Mouse (Mus musculus): ENCODE measurements at regions not wholly inside any gene's neighbourhood (a gene's known extent, or its start where the extent isn't known, plus 50 kb on each side); places are given as distances from the start of the nearest gene placed in this dataset.

GRCm38 (mm10) chr5:73749791-73750190 lies 98.6 kb downstream of the Spata18 start:
- Histone ChIP-seq H3K36me3 (ENCODE audit: control insufficient read depth, insufficient read depth, low read length) (no peaks in the 10 kb centered on the region), H3K9ac (ENCODE audit: low read depth, low read length) (no peak overlapping the region), H3K79me2 (replicated peaks; ENCODE audit: control insufficient read depth, insufficient read depth, low read length) (no peaks in the 10 kb centered on the region), H3K4me1 (ENCODE audit: control insufficient read depth, insufficient read depth, low read length) (no peaks in the 10 kb centered on the region), H3K4me3 (no peak overlapping the region), H3K27ac (no peak overlapping the region), H3K27me3 (ENCODE audit: control insufficient read depth, insufficient read depth, low read length) (no peaks in the 10 kb centered on the region)
- no peak for TF ChIP-seq EP300 (IDR thresholded peaks at IDR 0.05; ENCODE audit: insufficient read depth, low read depth, low read length)
- TF ChIP-seq CTCF (IDR thresholded peaks at IDR 0.05) = no peak
- TF ChIP-seq POLR2A (IDR thresholded peaks at IDR 0.05; ENCODE audit: insufficient read depth, low read depth, low read length) = no peak
- WGBS = 61% methylated on average over 4 of the region's 4 CpGs
- intact Hi-C loops (cut with DNase I) = no loop called here
- no peak for DNase-seq

- no peak for TF ChIP-seq POLR2A (IDR thresholded peaks at IDR 0.05; ENCODE audit: insufficient read depth, low read depth, low read length)
- 0 out of 2 replicates have a peak, but pooled peaks have one; percentile 7 for TF ChIP-seq EP300 (IDR thresholded peaks at IDR 0.05; ENCODE audit: insufficient read depth, low read depth, low read length)
- no peak for TF ChIP-seq CTCF (IDR thresholded peaks at IDR 0.05)
- DNase-seq = no peak
- no peak overlapping the region for H3K9ac ChIP-seq (ENCODE audit: low read depth, low read length)
- intact Hi-C loops (cut with DNase I) = no loop called here
- H3K27me3 ChIP-seq (ENCODE audit: control insufficient read depth, insufficient read depth, low read length) = no peaks in the 10 kb centered on the region
- no peaks in the 10 kb centered on the region for H3K36me3 ChIP-seq (ENCODE audit: control insufficient read depth, insufficient read depth, low read length)
- no peak overlapping the region for H3K4me3 ChIP-seq
- H3K4me1 ChIP-seq (ENCODE audit: control insufficient read depth, insufficient read depth, low read length) = no peaks in the 10 kb centered on the region
- no peaks in the 10 kb centered on the region for H3K79me2 ChIP-seq (replicated peaks; ENCODE audit: control insufficient read depth, insufficient read depth, low read length)
- H3K27ac ChIP-seq = no peak overlapping the region
- WGBS = 47% methylated on average over 10 of the region's 10 CpGs
These were observed 101.1 kb downstream of the Spata18 start for GRCm38 (mm10) chr5:73752225-73752644.

- no peaks in the 10 kb centered on the region for H3K4me1 ChIP-seq (ENCODE audit: control insufficient read depth, insufficient read depth, low read length)
- no peaks in the 10 kb centered on the region for H3K79me2 ChIP-seq (replicated peaks; ENCODE audit: control insufficient read depth, insufficient read depth, low read length)
- TF ChIP-seq EP300 (IDR thresholded peaks at IDR 0.05; ENCODE audit: insufficient read depth, low read depth, low read length) (no peak), POLR2A (IDR thresholded peaks at IDR 0.05; ENCODE audit: insufficient read depth, low read depth, low read length) (no peak), CTCF (IDR thresholded peaks at IDR 0.05) (no peak)
- DNase-seq = no peak
- WGBS = 59% methylated on average over 7 of the region's 7 CpGs
- H3K27me3 ChIP-seq (ENCODE audit: control insufficient read depth, insufficient read depth, low read length) = no peaks in the 10 kb centered on the region; the same call in 1 of the 2 replicates
- no peaks in the 10 kb centered on the region for H3K36me3 ChIP-seq (ENCODE audit: control insufficient read depth, insufficient read depth, low read length)
- H3K4me3 ChIP-seq = no peak overlapping the region
- intact Hi-C loops (cut with DNase I) = no loop called here
- H3K27ac ChIP-seq = no peak overlapping the region
- H3K9ac ChIP-seq (ENCODE audit: low read depth, low read length) = no peak overlapping the region
These were observed 102.6 kb downstream of the Spata18 start for GRCm38 (mm10) chr5:73753827-73754226.

- no peak for DNase-seq
- intact Hi-C loops (cut with DNase I) = loop anchor here (5.0 kb wide), 1 partner anchor 1399 kb away; no protein-coding TSS in a partner anchor
- no peaks in the 10 kb centered on the region for H3K79me2 ChIP-seq (replicated peaks; ENCODE audit: control insufficient read depth, insufficient read depth, low read length)
- 87% methylated on average over 6 of the region's 6 CpGs for WGBS
- no peak overlapping the region for H3K27ac ChIP-seq
- no peak overlapping the region for H3K4me3 ChIP-seq
- H3K9ac ChIP-seq (ENCODE audit: low read depth, low read length) = no peak overlapping the region
- no peaks in the 10 kb centered on the region; the same call in 1 of the 2 replicates for H3K27me3 ChIP-seq (ENCODE audit: control insufficient read depth, insufficient read depth, low read length)
- TF ChIP-seq CTCF (IDR thresholded peaks at IDR 0.05) = no peak
- TF ChIP-seq EP300 (IDR thresholded peaks at IDR 0.05; ENCODE audit: insufficient read depth, low read depth, low read length) = no peak
- TF ChIP-seq POLR2A (IDR thresholded peaks at IDR 0.05; ENCODE audit: insufficient read depth, low read depth, low read length) = no peak
- H3K4me1 ChIP-seq (ENCODE audit: control insufficient read depth, insufficient read depth, low read length) = no peaks in the 10 kb centered on the region; the same call in 1 of the 2 replicates
- no peaks in the 10 kb centered on the region for H3K36me3 ChIP-seq (ENCODE audit: control insufficient read depth, insufficient read depth, low read length)
These were observed 107.4 kb downstream of the Spata18 start for GRCm38 (mm10) chr5:73758534-73758933.

GRCm38 (mm10) chr5:73761236-73761635 lies 110.1 kb downstream of the Spata18 start:
- no peaks in the 10 kb centered on the region; the same call in 1 of the 2 replicates for H3K27me3 ChIP-seq (ENCODE audit: control insufficient read depth, insufficient read depth, low read length)
- WGBS = 44% methylated on average over 1 of the region's 1 CpGs
- no peak overlapping the region for H3K4me3 ChIP-seq
- no peak overlapping the region for H3K9ac ChIP-seq (ENCODE audit: low read depth, low read length)
- H3K36me3 ChIP-seq (ENCODE audit: control insufficient read depth, insufficient read depth, low read length) = no peaks in the 10 kb centered on the region
- H3K4me1 ChIP-seq (ENCODE audit: control insufficient read depth, insufficient read depth, low read length) = no peaks in the 10 kb centered on the region; the same call in 1 of the 2 replicates
- TF ChIP-seq POLR2A (IDR thresholded peaks at IDR 0.05; ENCODE audit: insufficient read depth, low read depth, low read length) (no peak), CTCF (IDR thresholded peaks at IDR 0.05) (no peak), EP300 (IDR thresholded peaks at IDR 0.05; ENCODE audit: insufficient read depth, low read depth, low read length) (no peak)
- no peak for DNase-seq
- intact Hi-C loops (cut with DNase I) = loop anchor here (5.0 to 10.0 kb wide), 4 partner anchors 91 to 521 kb away; no protein-coding TSS in a partner anchor
- no peak overlapping the region for H3K27ac ChIP-seq
- no peaks in the 10 kb centered on the region for H3K79me2 ChIP-seq (replicated peaks; ENCODE audit: control insufficient read depth, insufficient read depth, low read length)

- H3K27ac ChIP-seq = no peak overlapping the region
- H3K9ac ChIP-seq (ENCODE audit: low read depth, low read length) = no peak overlapping the region
- H3K79me2 ChIP-seq (replicated peaks; ENCODE audit: control insufficient read depth, insufficient read depth, low read length) = no peaks in the 10 kb centered on the region
- H3K36me3 ChIP-seq (ENCODE audit: control insufficient read depth, insufficient read depth, low read length) = no peaks in the 10 kb centered on the region
- DNase-seq = peak; percentile 71 to 76
- no peaks in the 10 kb centered on the region; the same call in 1 of the 2 replicates for H3K4me1 ChIP-seq (ENCODE audit: control insufficient read depth, insufficient read depth, low read length)
- intact Hi-C loops (cut with DNase I) = loop anchor here (5.0 to 10.0 kb wide), 4 partner anchors 91 to 521 kb away; no protein-coding TSS in a partner anchor
- no peaks in the 10 kb centered on the region; the same call in 1 of the 2 replicates for H3K27me3 ChIP-seq (ENCODE audit: control insufficient read depth, insufficient read depth, low read length)
- no peak overlapping the region for H3K4me3 ChIP-seq
- TF ChIP-seq CTCF (IDR thresholded peaks at IDR 0.05) = peak; percentile 74
- TF ChIP-seq EP300 (IDR thresholded peaks at IDR 0.05; ENCODE audit: insufficient read depth, low read depth, low read length) = peak; percentile 95
- no peak for TF ChIP-seq POLR2A (IDR thresholded peaks at IDR 0.05; ENCODE audit: insufficient read depth, low read depth, low read length)
- 16% methylated on average over 8 of the region's 8 CpGs for WGBS
These were observed 110.5 kb downstream of the Spata18 start for GRCm38 (mm10) chr5:73761709-73762108.

Measured in heart, adult 2 months (tissue).